Mouse (Mus musculus) G1E (cell line): ENCODE data around the gene Nkiras1. TPM values are rescaled to one million over a fixed set of nuclear protein-coding genes. Genes with fewer than 3 reads are reported as not detected.

ENCODE experiments used
- ATAC-seq: 2 replicates; pipeline ENCODE4 v1.8.0; 2016; ENCODE audit warnings: mild to moderate bottlenecking; ENCODE audit not compliant: insufficient number of reproducible peaks, poor library complexity, low FRiP score, severe bottlenecking; ENCODE audit errors: extremely low read depth
- DNase-seq: peaks from one replicate; pipeline ENCODE4 v3.0.0; 2012; ENCODE audit warnings: low spot score
- H3K27me3 ChIP-seq: 2 replicates; pipeline ENCODE4 v1.6.1; 2012; ENCODE audit warnings: mild to moderate bottlenecking, low read length, inconsistent platforms; ENCODE audit not compliant: insufficient read depth
- H3K36me3 ChIP-seq: replicated peaks from 2 replicates; pipeline ENCODE3; 2012; ENCODE audit warnings: mild to moderate bottlenecking, inconsistent platforms
- H3K4me1 ChIP-seq: 2 replicates; pipeline ENCODE4 v1.6.1; 2012; ENCODE audit warnings: low read depth, low read length, inconsistent platforms, mixed read lengths; ENCODE audit not compliant: insufficient read depth
- H3K4me3 ChIP-seq: 2 replicates; pipeline ENCODE4 v1.5.1; 2012; ENCODE audit warnings: low read depth, mild to moderate bottlenecking, inconsistent platforms, low read length, moderate library complexity, mixed read lengths
- H3K9me3 ChIP-seq: replicated peaks from 2 replicates; pipeline ENCODE4 v1.6.1; 2012; ENCODE audit warnings: inconsistent platforms
- CTCF ChIP-seq: IDR thresholded peaks from 2 replicates; pipeline ENCODE4 v1.5.1; 2012; ENCODE audit warnings: low read depth, low read length, inconsistent platforms, mixed read lengths
- GATA1 ChIP-seq: IDR thresholded peaks from 2 replicates; pipeline ENCODE4 v1.6.1; 2012; ENCODE audit warnings: borderline replicate concordance, low read length, inconsistent platforms, mixed read lengths
- GATA2 ChIP-seq: IDR thresholded peaks from 2 replicates; pipeline ENCODE4 v1.6.1; 2012; ENCODE audit warnings: low read depth, low read length, inconsistent platforms, borderline replicate concordance
- POLR2AphosphoS5 ChIP-seq: IDR thresholded peaks from 2 replicates; pipeline ENCODE4 v1.6.1; 2012; ENCODE audit warnings: low read depth, low read length, inconsistent platforms; ENCODE audit not compliant: insufficient replicate concordance
- TAL1 ChIP-seq: conservative IDR thresholded peaks from 2 replicates; pipeline ENCODE4 v1.6.1; 2012; ENCODE audit warnings: low read depth, low read length, inconsistent platforms, mixed read lengths
- polyA plus RNA-seq: library from polyadenylated mRNA; stranded (reverse); fragments of >175 nt; gene quantifications from 2 replicates; pipeline ENCODE4 v1.2.3, GENCODE M21; 2012
- total RNA-seq, 2 experiments: library from RNA; stranded (forward) in 1 of 2; stranded (reverse) in 1 of 2; fragments of 200-1000 nt in 1 of 2; fragments of >200 nt in 1 of 2; fragmentation: Nextera tagmentation in 1 of 2; gene quantifications; 2 replicates each; pipeline ENCODE4 v1.2.3; 2014 to 2017

Nkiras1 gene
- total and polyA plus RNA-seq, 3 experiments: 0.94 to 7.3 (median 5.7) TPM

GRCm38 (mm10) chr14:18304165-18304564, 33.2 kb downstream of the Nkiras1 start:
- DNase-seq: no peak
- no peak for TF ChIP-seq GATA2
- TF ChIP-seq GATA1: no peak
- no peak for TF ChIP-seq TAL1
- no peak for TF ChIP-seq CTCF
- TF ChIP-seq POLR2AphosphoS5: no peak
- H3K4me1 ChIP-seq: peaks cover 16% of the 10 kb centered on the region
- ATAC-seq: no peak
- H3K9me3 ChIP-seq: no peaks in the 10 kb centered on the region
- no peaks in the 10 kb centered on the region for H3K27me3 ChIP-seq
- peaks cover 46% of the 10 kb centered on the region for H3K36me3 ChIP-seq
- H3K4me3 ChIP-seq: no peak overlapping the region

- Histone ChIP-seq H3K9me3 (no peaks in the 10 kb centered on the region), H3K27me3 (no peaks in the 10 kb centered on the region), H3K4me3 (no peak overlapping the region), H3K4me1 (0 out of 2 replicates have a peak, but pooled peaks cover 2% of the 10 kb centered on the region), H3K36me3 (peaks cover 75% of the 10 kb centered on the region)
- ATAC-seq (no peak), DNase-seq (no peak)
- TF ChIP-seq GATA2 (no peak), POLR2AphosphoS5 (no peak), CTCF (no peak), TAL1 (no peak), GATA1 (no peak)
Measured at GRCm38 (mm10) chr14:18317457-18318411, 46.8 kb downstream of the Nkiras1 start.

- no peak for TF ChIP-seq POLR2AphosphoS5
- TF ChIP-seq GATA1: no peak
- TF ChIP-seq GATA2: no peak
- no peak for TF ChIP-seq TAL1
- TF ChIP-seq CTCF: no peak
- Histone ChIP-seq H3K9me3 (no peaks in the 10 kb centered on the region), H3K27me3 (no peaks in the 10 kb centered on the region), H3K36me3 (peaks cover 58% of the 10 kb centered on the region), H3K4me3 (peak overlapping the region; percentile 67), H3K4me1 (peaks cover 21% of the 10 kb centered on the region)
- DNase-seq (no peak), ATAC-seq (no peak)
Measured at GRCm38 (mm10) chr14:18326968-18327672, 56.2 kb downstream of the Nkiras1 start.

GRCm38 (mm10) chr14:18330789-18331692, 60.1 kb downstream of the Nkiras1 start:
- Histone ChIP-seq H3K4me3 (peak overlapping the region; percentile 92), H3K27me3 (no peaks in the 10 kb centered on the region), H3K9me3 (no peaks in the 10 kb centered on the region), H3K4me1 (peaks cover 21% of the 10 kb centered on the region), H3K36me3 (peaks cover 37% of the 10 kb centered on the region)
- TF ChIP-seq GATA1 (no peak), CTCF (no peak)
- peak; percentile 48 for DNase-seq
- ATAC-seq: peak; percentile 29; the same call in 1 of the 2 replicates

- ATAC-seq (peak; percentile 90), DNase-seq (peak; percentile 83)
- TF ChIP-seq GATA2 (no peak), POLR2AphosphoS5 (no peak), CTCF (no peak), GATA1 (no peak), TAL1 (no peak)
- H3K4me3 ChIP-seq: peak within 1 kb of the TSS; percentile 92
- H3K36me3 ChIP-seq: peaks cover 30% of the 10 kb centered on the region
- peaks cover 21% of the 10 kb centered on the region for H3K4me1 ChIP-seq
- H3K27me3 ChIP-seq: no peaks in the 10 kb centered on the region
- no peaks in the 10 kb centered on the region for H3K9me3 ChIP-seq
Measured at GRCm38 (mm10) chr14:18331693-18332131, 60.8 kb downstream of the Nkiras1 start, which contains the start of gene Ube2e1. Ube2e1 (minus strand) TSS chr14:18331859.

Other genes with a start within 250 kb of the Nkiras1 start
- gene Nr1d2, start 32.0 kb upstream of the Nkiras1 start, total RNA-seq (2014; fragmentation: Nextera tagmentation): 4.1 and 4.4 TPM in 2 replicates
- 5.1 and 6.9 TPM in 2 replicates for gene Nr1d2, start 32.0 kb upstream of the Nkiras1 start, total RNA-seq (2017)
- gene Nr1d2, start 32.0 kb upstream of the Nkiras1 start, polyA plus RNA-seq: 1.1 and 1.2 TPM in 2 replicates
- 1,734 and 1,835 TPM in 2 replicates for gene Rpl15, start 255 bp downstream of the Nkiras1 start, total RNA-seq (2014; fragmentation: Nextera tagmentation)
- gene Rpl15, start 255 bp downstream of the Nkiras1 start, total RNA-seq (2017): 2,038 and 2,650 TPM in 2 replicates
- 104 and 145 TPM in 2 replicates for gene Rpl15, start 255 bp downstream of the Nkiras1 start, polyA plus RNA-seq
- gene Ube2e1, start 60.7 kb downstream of the Nkiras1 start, total RNA-seq (2014; fragmentation: Nextera tagmentation): 57.1 and 77.1 TPM in 2 replicates
- gene Ube2e1, start 60.7 kb downstream of the Nkiras1 start, total RNA-seq (2017): 55.9 and 56.9 TPM in 2 replicates
- 56.6 and 64.8 TPM in 2 replicates for gene Ube2e1, start 60.7 kb downstream of the Nkiras1 start, polyA plus RNA-seq